Mouse (Mus musculus): Measurements from ENCODE around the gene Cops3. TPM values are rescaled to one million over a fixed set of nuclear protein-coding genes. Genes with fewer than 3 reads are reported as not detected.

Cops3 gene
- polyA plus RNA-seq, 1 experiment from 2014 or later = 205 TPM

- WGBS = 1% methylated on average over 48 of the region's 51 CpGs
- Histone ChIP-seq H3K4me3 (peak within 1 kb of the TSS; percentile 39), H3K27me3 (no peaks in the 10 kb centered on the region), H3K27ac (replicated peaks) (no peak within 1 kb of the TSS), H3K9ac (replicated peaks) (peak within 1 kb of the TSS; percentile 10), H3K4me1 (peaks cover 9% of the 10 kb centered on the region), H3K9me3 (no peaks in the 10 kb centered on the region), H3K4me2 (replicated peaks) (peak within 1 kb of the TSS; percentile 78), H3K36me3 (peaks cover 18% of the 10 kb centered on the region)
- ATAC-seq (replicated peaks) = peak; percentile 57
Measured at GRCm38 (mm10) chr11:59787199-59787781, 52.3 kb downstream of the Cops3 start, which contains the start of gene Pld6. Pld6 (minus strand) TSS chr11:59787645.

- H3K9ac ChIP-seq (replicated peaks) = peak overlapping the region; percentile 10
- peak overlapping the region; percentile 78 for H3K4me2 ChIP-seq (replicated peaks)
- peaks cover 11% of the 10 kb centered on the region for H3K36me3 ChIP-seq
- peak; percentile 64 for ATAC-seq (replicated peaks)
- no peak overlapping the region for H3K27ac ChIP-seq (replicated peaks)
- WGBS = 58% methylated on average over 15 of the region's 15 CpGs
- peaks cover 9% of the 10 kb centered on the region for H3K4me1 ChIP-seq
- no peaks in the 10 kb centered on the region for H3K9me3 ChIP-seq
- H3K27me3 ChIP-seq = no peaks in the 10 kb centered on the region
- peak overlapping the region; percentile 39 for H3K4me3 ChIP-seq
Measured at GRCm38 (mm10) chr11:59786444-59787198, 53.0 kb downstream of the Cops3 start.

DNA sequence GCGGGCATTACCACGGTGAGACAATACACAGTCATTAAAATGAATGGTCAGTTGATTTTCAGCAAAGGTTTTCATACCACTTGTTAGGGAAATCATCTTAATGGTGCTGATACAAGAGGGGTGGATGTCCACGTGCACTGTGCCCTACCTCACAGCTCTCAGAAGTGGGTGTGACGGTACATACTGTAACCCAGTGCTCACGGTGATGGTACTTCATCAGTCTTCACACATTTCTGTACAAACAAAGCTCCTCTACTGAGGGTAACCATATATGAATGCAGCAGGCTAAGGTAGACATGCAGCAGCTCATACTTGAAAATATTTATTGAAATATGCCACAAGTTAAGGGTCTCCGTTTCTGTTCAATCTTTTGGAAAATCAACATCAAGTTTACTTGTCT, 56.0 kb downstream of the Cops3 start:
- no peak for ATAC-seq (replicated peaks)
- H3K4me3 ChIP-seq = no peak overlapping the region
- H3K4me1 ChIP-seq = peaks cover 9% of the 10 kb centered on the region
- 85% methylated on average over 6 of the region's 6 CpGs for WGBS
- peaks cover 6% of the 10 kb centered on the region for H3K36me3 ChIP-seq
- H3K27me3 ChIP-seq = no peaks in the 10 kb centered on the region
- no peak overlapping the region for H3K27ac ChIP-seq (replicated peaks)
- no peaks in the 10 kb centered on the region for H3K9me3 ChIP-seq
- H3K9ac ChIP-seq (replicated peaks) = no peak overlapping the region
- H3K4me2 ChIP-seq (replicated peaks) = no peak overlapping the region

DNA sequence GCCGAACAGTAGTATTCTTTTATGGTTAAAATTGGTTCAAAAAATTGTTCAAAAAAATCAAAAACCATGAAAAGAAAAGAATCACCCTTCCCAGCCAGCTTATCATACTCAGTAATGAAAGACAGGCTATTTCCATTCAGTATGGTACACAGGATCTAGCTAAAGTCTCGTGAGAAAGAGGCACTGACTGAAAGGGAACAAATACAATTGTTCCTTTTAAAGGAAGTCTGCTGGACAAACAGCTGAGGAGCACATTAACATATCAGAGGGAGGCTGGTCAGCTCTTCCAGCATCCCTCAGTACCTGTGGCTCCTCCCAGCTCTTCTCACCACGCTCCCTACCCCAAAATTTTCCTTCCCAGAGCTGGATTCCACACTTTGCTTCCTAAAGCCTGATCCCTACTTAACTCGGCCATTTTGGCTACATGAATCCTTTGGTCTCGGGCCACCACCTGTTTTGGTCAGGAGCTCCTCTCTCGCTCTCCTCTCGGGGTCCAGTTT, 57.5 kb downstream of the Cops3 start:
- no peak for ATAC-seq (replicated peaks)
- Histone ChIP-seq H3K9me3 (no peaks in the 10 kb centered on the region), H3K9ac (replicated peaks) (no peak overlapping the region), H3K4me1 (peaks cover 4% of the 10 kb centered on the region), H3K4me2 (replicated peaks) (no peak overlapping the region), H3K4me3 (no peak overlapping the region), H3K27me3 (no peaks in the 10 kb centered on the region), H3K27ac (replicated peaks) (no peak overlapping the region), H3K36me3 (peaks cover 18% of the 10 kb centered on the region)
- WGBS = 65% methylated on average over 7 of the region's 7 CpGs

DNA sequence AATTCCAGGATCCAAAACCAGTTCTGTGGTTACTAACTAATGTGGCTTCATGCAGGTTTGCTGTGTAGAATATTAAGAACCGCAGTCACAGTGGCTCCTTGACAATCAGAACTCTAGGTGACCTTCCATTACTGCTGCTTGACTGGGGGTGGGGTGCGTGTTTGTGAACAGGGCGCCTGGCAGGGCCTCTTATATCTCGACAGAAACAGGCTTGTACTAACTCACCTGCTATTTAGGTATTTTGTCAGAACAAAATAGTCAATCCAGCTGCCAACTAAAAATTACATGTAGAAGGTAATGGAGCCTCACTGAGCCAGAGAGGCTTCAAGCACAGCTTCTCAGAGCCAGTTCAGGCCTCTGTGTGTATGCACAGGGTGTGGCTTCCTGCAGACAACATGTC, 59.4 kb downstream of the Cops3 start:
- no peak for ATAC-seq (replicated peaks)
- Histone ChIP-seq H3K4me3 (no peak overlapping the region), H3K4me1 (no peaks in the 10 kb centered on the region), H3K9ac (replicated peaks) (no peak overlapping the region), H3K36me3 (peaks cover 27% of the 10 kb centered on the region), H3K4me2 (replicated peaks) (no peak overlapping the region), H3K27me3 (no peaks in the 10 kb centered on the region), H3K27ac (replicated peaks) (no peak overlapping the region), H3K9me3 (no peaks in the 10 kb centered on the region)
- WGBS = 87% methylated on average over 4 of the region's 4 CpGs

- Histone ChIP-seq H3K4me3 (no peak overlapping the region), H3K9ac (replicated peaks) (no peak overlapping the region), H3K9me3 (no peaks in the 10 kb centered on the region), H3K27me3 (no peaks in the 10 kb centered on the region), H3K27ac (replicated peaks) (no peak overlapping the region), H3K36me3 (peaks cover 34% of the 10 kb centered on the region), H3K4me1 (no peaks in the 10 kb centered on the region), H3K4me2 (replicated peaks) (no peak overlapping the region)
- WGBS = 82% methylated on average over 4 of the region's 4 CpGs
- ATAC-seq (replicated peaks) = no peak
Measured at GRCm38 (mm10) chr11:59779406-59779805, 60.2 kb downstream of the Cops3 start.

DNA sequence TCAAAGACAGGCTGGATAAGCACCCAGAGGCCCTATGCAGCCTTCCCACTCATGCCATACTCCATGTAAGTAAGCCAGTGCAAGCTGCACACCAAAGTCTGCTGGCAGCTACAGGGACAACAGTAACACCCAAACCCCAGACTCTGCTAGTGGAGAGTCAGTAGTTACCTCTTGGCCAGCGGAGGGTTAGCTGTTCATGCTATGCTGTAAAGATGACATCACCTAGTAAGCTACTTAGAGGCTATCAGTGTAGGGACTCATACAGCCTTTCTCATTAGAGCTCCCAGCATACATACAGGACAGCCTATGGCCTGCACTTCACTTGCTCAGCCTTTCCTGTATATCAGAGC, 60.8 kb downstream of the Cops3 start:
- 83% methylated on average over 1 of the region's 1 CpGs for WGBS
- no peak for ATAC-seq (replicated peaks)
- Histone ChIP-seq H3K27ac (replicated peaks) (no peak overlapping the region), H3K9ac (replicated peaks) (no peak overlapping the region), H3K27me3 (no peaks in the 10 kb centered on the region), H3K4me3 (no peak overlapping the region), H3K4me2 (replicated peaks) (no peak overlapping the region), H3K4me1 (no peaks in the 10 kb centered on the region), H3K9me3 (no peaks in the 10 kb centered on the region), H3K36me3 (peaks cover 40% of the 10 kb centered on the region)

DNA sequence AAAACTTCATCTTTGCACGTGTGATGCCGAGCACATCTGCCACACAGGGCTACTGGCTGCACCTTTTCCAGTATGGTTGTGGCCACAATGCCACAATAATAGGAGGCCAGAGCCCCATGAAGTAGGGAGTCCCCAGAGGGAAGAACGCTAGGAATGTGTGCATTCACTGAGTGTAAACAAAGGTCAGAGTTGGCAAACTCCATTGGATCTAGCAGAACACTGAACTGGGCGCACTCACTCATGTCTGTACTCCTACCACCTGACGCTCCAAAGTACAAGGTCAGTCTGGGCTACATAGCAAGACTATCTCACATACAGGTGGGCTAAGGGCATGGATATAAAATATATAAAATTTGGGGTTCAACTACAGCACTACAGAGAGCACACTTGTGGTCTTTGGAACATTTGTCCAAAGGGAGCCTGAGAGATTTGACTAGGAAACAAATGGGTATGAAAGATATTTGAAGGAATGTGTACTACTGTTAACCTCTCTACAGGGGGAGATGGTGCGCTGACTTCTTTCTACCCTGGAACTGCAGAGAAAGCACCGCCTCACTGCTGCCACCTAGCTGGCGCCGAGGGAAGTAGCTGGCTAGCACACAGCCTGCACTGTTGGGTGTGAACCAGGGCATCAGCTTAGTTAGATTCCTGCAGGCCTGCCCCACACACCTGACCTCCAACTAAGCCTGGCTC, 61.3 kb downstream of the Cops3 start:
- no peaks in the 10 kb centered on the region for H3K4me1 ChIP-seq
- H3K4me2 ChIP-seq (replicated peaks) = no peak overlapping the region
- no peak overlapping the region for H3K4me3 ChIP-seq
- ATAC-seq (replicated peaks) = 0 out of 2 replicates have a peak, but pooled peaks have one; percentile 16
- 56% methylated on average over 9 of the region's 9 CpGs for WGBS
- no peak overlapping the region for H3K27ac ChIP-seq (replicated peaks)
- no peak overlapping the region for H3K9ac ChIP-seq (replicated peaks)
- H3K9me3 ChIP-seq = no peaks in the 10 kb centered on the region
- H3K36me3 ChIP-seq = peaks cover 45% of the 10 kb centered on the region
- no peaks in the 10 kb centered on the region for H3K27me3 ChIP-seq

GRCm38 (mm10) chr11:59777259-59777658, 62.4 kb downstream of the Cops3 start:
- Histone ChIP-seq H3K36me3 (peaks cover 54% of the 10 kb centered on the region), H3K4me1 (no peaks in the 10 kb centered on the region), H3K9me3 (no peaks in the 10 kb centered on the region), H3K27ac (replicated peaks) (no peak overlapping the region), H3K4me3 (no peak overlapping the region), H3K9ac (replicated peaks) (no peak overlapping the region), H3K27me3 (no peaks in the 10 kb centered on the region), H3K4me2 (replicated peaks) (no peak overlapping the region)
- WGBS = 81% methylated on average over 5 of the region's 5 CpGs
- ATAC-seq (replicated peaks) = no peak

- no peak overlapping the region for H3K27ac ChIP-seq (replicated peaks)
- H3K4me3 ChIP-seq = no peak overlapping the region
- WGBS = 87% methylated on average over 13 of the region's 13 CpGs
- H3K4me2 ChIP-seq (replicated peaks) = no peak overlapping the region
- no peaks in the 10 kb centered on the region for H3K4me1 ChIP-seq
- no peaks in the 10 kb centered on the region for H3K9me3 ChIP-seq
- no peak for ATAC-seq (replicated peaks)
- H3K36me3 ChIP-seq = peaks cover 71% of the 10 kb centered on the region
- H3K27me3 ChIP-seq = no peaks in the 10 kb centered on the region
- no peak overlapping the region for H3K9ac ChIP-seq (replicated peaks)
Measured at GRCm38 (mm10) chr11:59775435-59776148, 64.0 kb downstream of the Cops3 start.

- Histone ChIP-seq H3K9me3 (no peaks in the 10 kb centered on the region), H3K27ac (replicated peaks) (no peak overlapping the region), H3K9ac (replicated peaks) (no peak overlapping the region), H3K4me2 (replicated peaks) (no peak overlapping the region), H3K4me3 (no peak overlapping the region), H3K27me3 (no peaks in the 10 kb centered on the region), H3K4me1 (no peaks in the 10 kb centered on the region), H3K36me3 (peaks cover 81% of the 10 kb centered on the region)
- ATAC-seq (replicated peaks) = no peak
- 94% methylated on average over 4 of the region's 4 CpGs for WGBS
Measured at GRCm38 (mm10) chr11:59774522-59774921, 65.1 kb downstream of the Cops3 start.

DNA sequence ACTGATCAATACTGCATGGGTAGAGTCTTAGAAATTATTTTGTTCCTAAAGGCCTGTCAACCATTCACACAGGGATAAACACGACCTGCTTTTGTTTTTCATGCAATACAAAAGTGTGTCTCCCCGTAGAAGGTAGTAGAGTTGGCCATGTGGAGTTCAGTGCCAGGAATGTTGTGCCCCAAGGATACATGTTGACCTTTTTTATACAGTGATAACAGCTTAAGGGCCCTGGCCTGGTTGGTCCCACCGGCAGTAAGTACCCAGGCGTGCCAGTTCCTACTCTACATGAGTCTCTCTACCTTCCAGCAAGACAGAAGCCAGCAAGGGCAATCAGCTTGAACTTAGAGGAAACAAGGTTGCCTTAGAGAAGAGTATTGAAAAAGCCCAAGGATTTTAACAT, 66.7 kb downstream of the Cops3 start:
- no peaks in the 10 kb centered on the region for H3K27me3 ChIP-seq
- no peak for ATAC-seq (replicated peaks)
- H3K9me3 ChIP-seq = no peaks in the 10 kb centered on the region
- WGBS = 90% methylated on average over 4 of the region's 4 CpGs
- peaks cover 86% of the 10 kb centered on the region for H3K36me3 ChIP-seq
- H3K4me3 ChIP-seq = no peak overlapping the region
- no peak overlapping the region for H3K27ac ChIP-seq (replicated peaks)
- no peak overlapping the region for H3K4me2 ChIP-seq (replicated peaks)
- H3K4me1 ChIP-seq = no peaks in the 10 kb centered on the region
- H3K9ac ChIP-seq (replicated peaks) = no peak overlapping the region
